Comparison of ENCODE assay signal across 8 mouse cellular contexts in genomic region chr2:26237290-26237782, GRCm38 (mm10). TPM values are rescaled to one million over a fixed set of nuclear protein-coding genes. Genes with fewer than 3 reads are reported as not detected.
DNase-seq lines count a peak whose midpoint lies in the region; ATAC-seq lines count a peak whose summit lies in the region.

Gene Qsox2, minus strand, starts transcription at chr2:26237525.

- peak; percentile 92 for ATAC-seq in hindbrain, embryonic 11.5 days (ENCODE audit: low FRiP score)

- peak within 1 kb of the TSS; percentile 96 for H3K4me3 ChIP-seq in hindbrain, embryonic 11.5 days (ENCODE audit: low read depth, low read length)

- H3K4me2 ChIP-seq in hindbrain, embryonic 11.5 days (replicated peaks; ENCODE audit: low read depth, low read length), result peak within 1 kb of the TSS; percentile 84

- peak within 1 kb of the TSS; percentile 72; the same call in 1 of the 2 replicates for H3K27ac ChIP-seq in hindbrain, embryonic 11.5 days (ENCODE audit: low read depth, low read length)

- H3K36me3 ChIP-seq in hindbrain, embryonic 11.5 days (ENCODE audit: control insufficient read depth, insufficient read depth, low read length), result no peaks in the 10 kb centered on the region

- 2% methylated on average over 21 of the region's 36 CpGs for WGBS in hindbrain, embryonic 11.5 days

- H3K9ac ChIP-seq in hindbrain, embryonic 11.5 days (ENCODE audit: low read depth, low read length), result peak within 1 kb of the TSS; percentile 93

- peaks cover 4% of the 10 kb centered on the region; the same call in 1 of the 2 replicates for H3K4me1 ChIP-seq in hindbrain, embryonic 11.5 days (replicated peaks; ENCODE audit: control insufficient read depth, insufficient read depth, low read length)

- H3K27me3 ChIP-seq in hindbrain, embryonic 11.5 days (ENCODE audit: control insufficient read depth, insufficient read depth, low read length), result no peaks in the 10 kb centered on the region

- H3K9me3 ChIP-seq in hindbrain, embryonic 11.5 days (ENCODE audit: control insufficient read depth, low read length), result no peaks in the 10 kb centered on the region

- DNase-seq in Muller cell, postnatal 12 days (ENCODE audit: inconsistent ontology term), result peak; percentile 96
- peak; percentile 90 for DNase-seq in cerebellum, adult 9-11 months
- peak; percentile 56 to 85 for DNase-seq in frontal cortex, adult 2 months (ENCODE audit: extremely low spot score in 1 of 2, low spot score in 1 of 2)
- DNase-seq in hindbrain, embryonic 11.5 days (ENCODE audit: low spot score), result peak; percentile 96
- DNase-seq in layer of hippocampus, postnatal 10 days (ENCODE audit: low spot score in 2 of 2), result peak; percentile 80 to 91
- DNase-seq in lung, postnatal 10 days, result peak; percentile 97
- peak; percentile 94 for DNase-seq in ovary, postnatal 36 days (ENCODE audit: low spot score)
- peak; percentile 82 for DNase-seq in thymus, postnatal 25 days

RNA-seq across cellular contexts. Expression of gene Qsox2, which starts in this region (rescaled TPM):
- 25.0 and 26.2 TPM in 2 replicates for polyA plus RNA-seq in frontal cortex, adult 2 months (2012; rRNA removed)
- 15.8 and 16.7 TPM in 2 replicates for polyA plus RNA-seq in hindbrain, embryonic 11.5 days (2014; fragmentation: Nextera tagmentation; extraction: Ambion mirVana)
- total RNA-seq in layer of hippocampus, postnatal 10 days (2021), result 10 to 100 TPM; 18.6 to 19.1 TPM

Comparison
In these comparisons a context has a peak if more than half of its experiments do, and no peak if none do; other contexts are left out.
1. Peak in every context shown above with its lines: DNase-seq, ATAC-seq, H3K4me3 ChIP-seq and H3K27ac ChIP-seq.